Mouse (Mus musculus) lung, adult 2 months (tissue): ENCODE data around the gene Morf4l2.

ENCODE experiments used
- CTCF ChIP-seq: fragments of 200-500 bp; IDR thresholded peaks from 2 replicates; pipeline ENCODE4 v1.5.1; 2011; ENCODE audit warnings: mild to moderate bottlenecking, low read length, control low read depth; ENCODE audit not compliant: insufficient read depth
- POLR2A ChIP-seq: fragments of 200-500 bp; IDR thresholded peaks from 2 replicates; pipeline ENCODE4 v1.6.1; 2011; ENCODE audit warnings: low read depth, mild to moderate bottlenecking, control low read depth, low read length, borderline replicate concordance; ENCODE audit errors: extremely low read depth

- TF ChIP-seq CTCF (no peak), POLR2A (no peak)
These were observed 5.8 kb upstream of the Morf4l2 start for GRCm38 (mm10) chrX:136749329-136749728.
